Mouse (Mus musculus): ENCODE measurements around the gene Pank2. TPM values are rescaled to one million over a fixed set of nuclear protein-coding genes. Genes with fewer than 3 reads are reported as not detected.

The Pank2 gene
- polyA plus RNA-seq, 1 experiment from 2014 or later, result 66.5 TPM

Small RNA genes within 50 kb of the gene (microRNA-seq; reads per million reads assigned to microRNA genes)
- 160 reads per million, percentile 41 among the genes with 10 or more reads in this experiment for gene Mir103-2 (ENCODE audit: insufficient number of aligned reads)

Other genes starting within 250 kb of the Pank2 start
- gene Gfra4, start 219.4 kb upstream of the Pank2 start, polyA plus RNA-seq (2014; fragmentation: Nextera tagmentation; extraction: Ambion mirVana), result 3.4 and 4.0 TPM in 2 replicates
- 0.36 and 0.95 TPM in 2 replicates for gene Adam33, start 198.7 kb upstream of the Pank2 start, polyA plus RNA-seq (2014; fragmentation: Nextera tagmentation; extraction: Ambion mirVana)
- gene Siglec1, start 175.7 kb upstream of the Pank2 start, polyA plus RNA-seq (2014; fragmentation: Nextera tagmentation; extraction: Ambion mirVana), result 0.13 and 0.36 TPM in 2 replicates
- gene Hspa12b, start 135.2 kb upstream of the Pank2 start, polyA plus RNA-seq (2014; fragmentation: Nextera tagmentation; extraction: Ambion mirVana), result 4.2 and 5.6 TPM in 2 replicates
- not detected in 2 replicates for gene Gm11037, start 129.0 kb upstream of the Pank2 start, polyA plus RNA-seq (2014; fragmentation: Nextera tagmentation; extraction: Ambion mirVana)
- gene 1700037H04Rik, start 102.4 kb upstream of the Pank2 start, polyA plus RNA-seq (2014; fragmentation: Nextera tagmentation; extraction: Ambion mirVana), result 122 and 132 TPM in 2 replicates
- gene Cenpb, start 82.4 kb upstream of the Pank2 start, polyA plus RNA-seq (2014; fragmentation: Nextera tagmentation; extraction: Ambion mirVana), result 12.3 and 13.7 TPM in 2 replicates
- gene Cdc25b, start 75.5 kb upstream of the Pank2 start, polyA plus RNA-seq (2014; fragmentation: Nextera tagmentation; extraction: Ambion mirVana), result 92.2 and 93.0 TPM in 2 replicates
- 9.3 and 10.3 TPM in 2 replicates for gene Spef1, start 75.2 kb upstream of the Pank2 start, polyA plus RNA-seq (2014; fragmentation: Nextera tagmentation; extraction: Ambion mirVana)
- 30.6 and 31.4 TPM in 2 replicates for gene Ap5s1, start 55.4 kb upstream of the Pank2 start, polyA plus RNA-seq (2014; fragmentation: Nextera tagmentation; extraction: Ambion mirVana)
- 16.6 and 17.1 TPM in 2 replicates for gene Mavs, start 28.4 kb upstream of the Pank2 start, polyA plus RNA-seq (2014; fragmentation: Nextera tagmentation; extraction: Ambion mirVana)
- gene Rnf24, start 90.4 kb downstream of the Pank2 start, polyA plus RNA-seq (2014; fragmentation: Nextera tagmentation; extraction: Ambion mirVana), result 8.3 and 9.3 TPM in 2 replicates
- 33.2 and 34.6 TPM in 2 replicates for gene Smox, start 229.0 kb downstream of the Pank2 start, polyA plus RNA-seq (2014; fragmentation: Nextera tagmentation; extraction: Ambion mirVana)